Mouse (Mus musculus) C2C12 (cell line): Measurements from ENCODE around the gene Nrip3. TPM values are rescaled to one million over a fixed set of nuclear protein-coding genes. Genes with fewer than 3 reads are reported as not detected.

ENCODE experiments used
- H3K27me3 ChIP-seq: one replicate; pipeline ENCODE4 v1.6.1; 2011; ENCODE audit not compliant: control insufficient read depth, insufficient read depth, insufficient read length
- H3K36me3 ChIP-seq: one replicate; pipeline ENCODE4 v1.6.1; 2011; ENCODE audit not compliant: control insufficient read depth, insufficient read depth
- H3K4me3 ChIP-seq: one replicate; pipeline ENCODE4 v1.5.1; 2011; ENCODE audit warnings: mild to moderate bottlenecking, control low read depth; ENCODE audit not compliant: poor library complexity, insufficient read depth, severe bottlenecking
- H3K79me2 ChIP-seq: one replicate; pipeline ENCODE4 v1.6.1; 2011; ENCODE audit not compliant: control insufficient read depth, insufficient read depth
- H3K79me3 ChIP-seq: one replicate; pipeline ENCODE4 v1.6.1; 2011; ENCODE audit warnings: low read depth, control low read depth
- H3ac ChIP-seq: one replicate; pipeline ENCODE3; 2011; ENCODE audit warnings: low read depth; ENCODE audit not compliant: control insufficient read depth, insufficient read length
- CEBPB ChIP-seq: IDR thresholded peaks from one replicate; pipeline ENCODE4 v1.6.1; 2011; ENCODE audit warnings: low read depth, mild to moderate bottlenecking, control low read depth, moderate library complexity
- CTCF ChIP-seq: IDR thresholded peaks from one replicate; pipeline ENCODE4 v1.5.1; 2011; ENCODE audit not compliant: control insufficient read depth, insufficient read depth, insufficient read length
- FOSL1 ChIP-seq: IDR thresholded peaks from one replicate; pipeline ENCODE4 v1.8.0; 2011; ENCODE audit warnings: mild to moderate bottlenecking, low read length; ENCODE audit not compliant: poor library complexity, insufficient read depth, severe bottlenecking
- MAX ChIP-seq: IDR thresholded peaks from one replicate; pipeline ENCODE4 v1.6.1; 2011; ENCODE audit warnings: mild to moderate bottlenecking, control low read depth
- MYOD1 ChIP-seq: IDR thresholded peaks from one replicate; pipeline ENCODE4 v1.6.1; 2011; ENCODE audit warnings: low read depth; ENCODE audit not compliant: control insufficient read depth, insufficient read length
- MYOG ChIP-seq: IDR thresholded peaks from one replicate; pipeline ENCODE4 v1.6.1; 2011; ENCODE audit not compliant: control insufficient read depth, insufficient read length; ENCODE audit errors: extremely low read depth
- USF1 ChIP-seq: IDR thresholded peaks from one replicate; pipeline ENCODE4 v1.6.1; 2011; ENCODE audit warnings: low read depth, mild to moderate bottlenecking, control low read depth, moderate library complexity
- long read RNA-seq, 2 experiments: library from polyadenylated mRNA; unstranded; transcript quantifications; one replicate each; pipeline ENCODE4 v2.0.0; 2019 to 2020
- polyA plus RNA-seq: library from polyadenylated mRNA; unstranded; fragments of >200 nt; fragmentation: generic; extraction: Trizol; gene quantifications from one replicate; pipeline ENCODE4 v1.2.1, GENCODE M21; 2012; ENCODE audit warnings: missing spikeins

Nrip3 gene
- polyA plus RNA-seq: not detected
- long read RNA-seq, experiment 1: 0 reads
- long read RNA-seq, experiment 2, transcript Nrip3-201 (7 exons, 3,910 nt): major isoform, 6 of 7 reads
- long read RNA-seq, experiment 2, partial matches to known transcripts: 0 of 7 reads
- long read RNA-seq, experiment 2, other reads (novel, unspliced or antisense): 1 of 7 reads

DNA sequence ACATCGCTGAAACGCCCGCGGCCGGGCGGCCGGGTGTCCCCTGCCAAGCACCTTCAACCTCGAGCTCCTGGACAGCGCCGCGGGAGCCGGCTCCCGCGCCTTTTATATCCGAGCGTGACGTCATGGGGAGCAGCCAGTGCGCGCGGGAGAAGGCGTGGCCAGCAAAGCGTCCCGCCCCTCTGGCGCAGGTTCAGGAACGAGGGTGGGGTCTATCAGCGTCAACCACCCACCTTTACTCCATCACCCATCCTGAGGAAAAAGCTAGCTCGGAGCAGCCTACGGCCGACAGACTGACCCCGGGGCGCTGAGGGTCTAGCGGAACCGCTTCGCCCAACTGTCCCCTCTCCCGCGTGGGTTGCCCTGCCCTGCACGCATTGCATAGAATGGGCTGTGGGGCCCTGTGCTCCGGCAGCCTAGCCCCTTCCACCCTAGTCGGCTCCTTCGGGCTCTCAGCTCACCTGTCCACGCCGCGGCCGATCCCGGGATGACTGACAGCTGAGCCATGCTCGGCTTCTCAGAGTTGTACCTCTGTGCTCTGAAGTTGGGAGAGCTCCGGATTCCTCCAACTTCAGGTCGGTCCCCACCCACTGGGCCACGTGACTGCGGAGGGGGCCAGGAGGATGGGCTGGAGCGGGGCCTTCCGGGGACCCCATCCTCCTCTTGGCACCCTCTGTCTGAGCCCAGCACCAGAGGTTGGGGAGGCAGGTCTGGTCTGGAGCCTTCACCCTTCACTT, at the start of gene Nrip3:
Gene Nrip3 (minus strand): TSS at position 556 of the 734 bp plus-strand sequence.
- no peaks in the 10 kb centered on the region for H3K36me3 ChIP-seq
- no peak within 1 kb of the TSS for H3K4me3 ChIP-seq
- no peak within 1 kb of the TSS for H3ac ChIP-seq
- peaks cover 38% of the 10 kb centered on the region for H3K27me3 ChIP-seq
- no peaks in the 10 kb centered on the region for H3K79me3 ChIP-seq
- no peak for TF ChIP-seq USF1
- TF ChIP-seq CTCF: no peak
- no peak for TF ChIP-seq MAX
- TF ChIP-seq FOSL1: no peak
- TF ChIP-seq MYOG: no peak
- TF ChIP-seq MYOD1: no peak
- H3K79me2 ChIP-seq: no peaks in the 10 kb centered on the region

DNA sequence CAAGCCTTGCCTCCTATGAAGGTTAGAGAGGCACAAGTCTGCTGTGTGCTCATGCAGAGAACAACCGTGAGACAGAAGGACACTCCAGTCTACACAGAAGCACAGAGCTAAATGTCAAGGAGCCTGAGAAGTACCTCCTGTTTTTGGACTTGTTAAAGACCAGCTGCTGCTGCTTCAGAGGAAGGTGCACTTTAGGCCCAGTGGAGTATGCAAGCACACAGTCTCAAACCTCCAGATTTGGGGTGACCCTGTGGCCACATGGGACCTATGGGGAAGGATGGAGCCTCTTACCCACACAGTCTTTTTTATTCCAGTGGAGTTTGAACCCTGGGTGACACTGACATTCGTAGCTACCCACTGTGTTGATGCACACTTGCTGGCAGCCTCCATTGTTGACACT, 49.6 kb upstream of the Nrip3 start:
- H3K79me3 ChIP-seq: no peaks in the 10 kb centered on the region
- H3K4me3 ChIP-seq: no peak overlapping the region
- H3ac ChIP-seq: no peak overlapping the region
- H3K79me2 ChIP-seq: no peaks in the 10 kb centered on the region
- H3K36me3 ChIP-seq: no peaks in the 10 kb centered on the region
- H3K27me3 ChIP-seq: peaks cover 9% of the 10 kb centered on the region
- no peak for TF ChIP-seq MYOG
- no peak for TF ChIP-seq MAX
- TF ChIP-seq MYOD1: no peak
- no peak for TF ChIP-seq FOSL1
- no peak for TF ChIP-seq CEBPB
- no peak for TF ChIP-seq USF1
- TF ChIP-seq CTCF: no peak

DNA sequence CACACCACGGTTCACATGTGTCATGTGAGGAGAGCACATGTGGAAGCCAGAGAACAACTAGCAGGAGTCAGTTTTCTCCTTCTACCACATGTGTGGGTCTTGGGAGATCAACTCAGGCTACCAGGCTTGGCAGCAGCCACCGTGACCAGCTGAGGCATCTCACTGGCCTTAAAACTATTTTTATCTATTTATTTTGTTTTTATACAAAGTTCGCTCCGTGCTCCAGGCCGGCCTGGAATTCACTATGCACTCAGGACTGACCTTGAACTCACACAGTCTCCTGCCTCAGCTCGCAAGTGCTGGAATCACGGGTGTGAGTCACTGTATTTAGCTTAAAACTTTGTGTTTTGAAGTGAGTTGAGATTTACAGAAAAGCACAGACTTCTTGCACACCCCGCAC, 45.1 kb upstream of the Nrip3 start:
- H3K27me3 ChIP-seq: peaks cover 17% of the 10 kb centered on the region
- H3K79me3 ChIP-seq: no peaks in the 10 kb centered on the region
- no peak overlapping the region for H3ac ChIP-seq
- H3K4me3 ChIP-seq: no peak overlapping the region
- TF ChIP-seq CTCF (no peak), MAX (no peak), MYOD1 (no peak), FOSL1 (no peak), CEBPB (no peak), MYOG (no peak), USF1 (no peak)
- H3K36me3 ChIP-seq: no peaks in the 10 kb centered on the region
- H3K79me2 ChIP-seq: no peaks in the 10 kb centered on the region

DNA sequence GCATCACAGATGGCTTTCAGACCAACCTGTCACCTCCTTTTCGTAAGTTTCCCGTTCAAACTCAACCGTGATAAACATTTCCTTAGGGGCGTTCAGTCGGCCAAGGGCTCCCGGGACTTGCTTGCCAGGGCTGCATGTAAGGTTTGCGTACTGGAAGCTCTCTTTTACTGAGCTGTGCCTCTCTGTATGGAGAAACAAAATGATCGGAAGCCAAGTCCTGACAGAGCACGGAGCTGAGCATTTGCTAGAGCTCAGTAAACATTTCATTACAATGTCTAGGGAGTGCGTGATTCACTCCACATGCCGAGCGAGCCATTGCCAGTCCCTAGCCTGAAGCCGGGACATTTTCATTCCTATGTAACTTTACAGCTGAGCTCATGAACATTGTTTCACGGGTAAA, 43.5 kb upstream of the Nrip3 start:
- Histone ChIP-seq H3K79me2 (no peaks in the 10 kb centered on the region), H3K36me3 (no peaks in the 10 kb centered on the region), H3K4me3 (no peak overlapping the region), H3ac (no peak overlapping the region), H3K27me3 (peaks cover 12% of the 10 kb centered on the region), H3K79me3 (no peaks in the 10 kb centered on the region)
- no peak for TF ChIP-seq MYOD1

DNA sequence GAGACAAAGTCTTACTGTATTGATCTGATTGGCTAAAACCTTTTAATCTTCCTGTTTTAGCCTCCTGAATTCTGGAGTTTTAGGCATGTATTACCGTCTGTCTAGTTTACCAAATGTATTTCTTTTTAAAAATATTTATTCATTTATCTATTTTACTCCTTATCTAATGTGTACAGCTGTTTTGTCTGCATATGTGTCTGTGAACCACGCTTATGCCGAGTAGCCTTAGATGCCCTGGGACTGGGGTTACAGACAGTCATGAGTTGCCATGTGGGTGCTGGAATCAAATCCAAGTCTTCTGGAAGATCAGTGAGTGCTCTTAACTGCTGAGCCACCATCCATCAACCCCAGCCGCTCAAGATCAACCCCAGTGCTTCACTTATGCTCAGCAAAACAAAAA, 36.8 kb upstream of the Nrip3 start:
- no peaks in the 10 kb centered on the region for H3K36me3 ChIP-seq
- no peak overlapping the region for H3K4me3 ChIP-seq
- no peaks in the 10 kb centered on the region for H3K79me2 ChIP-seq
- TF ChIP-seq MYOG (no peak), USF1 (no peak), MAX (no peak), MYOD1 (no peak)
- H3K79me3 ChIP-seq: no peaks in the 10 kb centered on the region
- no peak overlapping the region for H3ac ChIP-seq
- peaks cover 18% of the 10 kb centered on the region for H3K27me3 ChIP-seq

DNA sequence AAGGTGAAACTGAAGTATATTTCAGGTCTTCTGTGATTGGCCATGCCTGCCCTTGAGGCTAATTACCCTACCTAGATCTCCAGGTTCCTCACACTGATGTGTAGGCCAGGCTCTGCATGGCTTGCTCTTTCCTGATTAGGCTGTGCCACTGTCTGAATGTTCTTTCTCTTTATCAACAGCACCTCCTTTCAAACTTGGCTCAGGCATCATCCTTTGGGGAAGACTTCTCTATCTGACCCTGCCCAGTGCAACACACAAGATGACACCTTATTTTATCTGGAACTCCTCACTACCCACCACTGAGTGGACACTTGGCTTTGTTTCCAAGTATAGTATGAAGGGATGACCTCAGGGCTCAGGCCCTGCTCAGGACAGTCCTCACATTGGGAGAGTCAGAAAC, 36.1 kb upstream of the Nrip3 start:
- Histone ChIP-seq H3K27me3 (peaks cover 22% of the 10 kb centered on the region), H3K4me3 (no peak overlapping the region), H3K36me3 (no peaks in the 10 kb centered on the region), H3ac (no peak overlapping the region), H3K79me3 (no peaks in the 10 kb centered on the region), H3K79me2 (no peaks in the 10 kb centered on the region)
- TF ChIP-seq MYOG: no peak
- TF ChIP-seq MAX: no peak
- no peak for TF ChIP-seq CTCF
- no peak for TF ChIP-seq USF1
- TF ChIP-seq FOSL1: no peak
- no peak for TF ChIP-seq CEBPB
- TF ChIP-seq MYOD1: no peak
